ENCODE assay signal across 7 mouse cellular contexts in genomic region chr7:45703521-45704033, GRCm38 (mm10). TPM values are rescaled to one million over a fixed set of nuclear protein-coding genes. Genes with fewer than 3 reads are reported as not detected.
DNase-seq lines count a peak whose midpoint lies in the region; ATAC-seq and TF ChIP-seq lines count a peak whose summit lies in the region.

No protein-coding gene starts in this region.

- 42% methylated on average over 12 of the region's 12 CpGs for WGBS in liver, adult 2 months
- WGBS in forebrain, embryonic 11.5 days: 40% methylated on average over 12 of the region's 12 CpGs
- 44% methylated on average over 12 of the region's 12 CpGs for WGBS in intestine, embryonic 15.5 days
- 37% methylated on average over 12 of the region's 12 CpGs for WGBS in neural tube, embryonic 14.5 days

- no peaks in the 10 kb centered on the region; the same call in 1 of the 2 replicates for H3K79me2 ChIP-seq in liver, adult 2 months (ENCODE audit: control insufficient read depth, insufficient read depth, low read length)

- H3K27me3 ChIP-seq in liver, adult 2 months (ENCODE audit: control insufficient read depth, insufficient read depth, low read length): peaks cover 7% of the 10 kb centered on the region; the same call in 1 of the 2 replicates
- H3K27me3 ChIP-seq in forebrain, embryonic 11.5 days (ENCODE audit: control insufficient read depth, insufficient read depth, low read length): peaks cover 19% of the 10 kb centered on the region
- H3K27me3 ChIP-seq in intestine, embryonic 15.5 days (replicated peaks): peaks cover 21% of the 10 kb centered on the region
- peaks cover 4% of the 10 kb centered on the region; the same call in 1 of the 2 replicates for H3K27me3 ChIP-seq in neural tube, embryonic 14.5 days (ENCODE audit: control insufficient read depth, insufficient read depth, low read length)

- no peaks in the 10 kb centered on the region for H3K9me3 ChIP-seq in forebrain, embryonic 11.5 days (ENCODE audit: control insufficient read depth, low read length)
- no peaks in the 10 kb centered on the region for H3K9me3 ChIP-seq in intestine, embryonic 15.5 days
- no peaks in the 10 kb centered on the region for H3K9me3 ChIP-seq in neural tube, embryonic 14.5 days (ENCODE audit: control insufficient read depth, low read length)

- peak overlapping the region; percentile 94 for H3K27ac ChIP-seq in liver, adult 2 months (replicated peaks; ENCODE audit: insufficient read depth, low read depth, low read length)
- H3K27ac ChIP-seq in forebrain, embryonic 11.5 days (ENCODE audit: low read depth, low read length): peak overlapping the region; percentile 71; the same call in 1 of the 2 replicates
- peak overlapping the region; percentile 80 for H3K27ac ChIP-seq in intestine, embryonic 15.5 days
- peak overlapping the region; percentile 73 for H3K27ac ChIP-seq in neural tube, embryonic 14.5 days (ENCODE audit: low read depth, low read length)

- H3K4me3 ChIP-seq in liver, adult 2 months (ENCODE audit: insufficient read depth, low read depth, low read length): no peak overlapping the region; the same call in 1 of the 2 replicates
- peak overlapping the region; percentile 52 for H3K4me3 ChIP-seq in forebrain, embryonic 11.5 days (ENCODE audit: low read depth, low read length)
- H3K4me3 ChIP-seq in intestine, embryonic 15.5 days (replicated peaks): peak overlapping the region; percentile 14; the same call in 1 of the 2 replicates
- peak overlapping the region; percentile 31 for H3K4me3 ChIP-seq in neural tube, embryonic 14.5 days (ENCODE audit: low read depth, low read length)

- H3K4me1 ChIP-seq in liver, adult 2 months (ENCODE audit: control insufficient read depth, insufficient read depth, low read length): peaks cover 16% of the 10 kb centered on the region
- peaks cover 32% of the 10 kb centered on the region for H3K4me1 ChIP-seq in forebrain, embryonic 11.5 days (replicated peaks; ENCODE audit: control insufficient read depth, insufficient read depth, low read length)
- H3K4me1 ChIP-seq in intestine, embryonic 15.5 days (replicated peaks): peaks cover 52% of the 10 kb centered on the region
- H3K4me1 ChIP-seq in neural tube, embryonic 14.5 days (ENCODE audit: control insufficient read depth, insufficient read depth, low read length): peaks cover 30% of the 10 kb centered on the region

- TF ChIP-seq POLR2A in liver, adult 2 months (IDR thresholded peaks at IDR 0.05; ENCODE audit: extremely low read depth, insufficient read depth, low read length): no peak

- H3K36me3 ChIP-seq in liver, adult 2 months (ENCODE audit: control insufficient read depth, insufficient read depth, low read length): peaks cover 2% of the 10 kb centered on the region
- no peaks in the 10 kb centered on the region for H3K36me3 ChIP-seq in forebrain, embryonic 11.5 days (ENCODE audit: control insufficient read depth, insufficient read depth, low read length)
- H3K36me3 ChIP-seq in intestine, embryonic 15.5 days: no peaks in the 10 kb centered on the region
- H3K36me3 ChIP-seq in neural tube, embryonic 14.5 days (ENCODE audit: control insufficient read depth, insufficient read depth, low read length): no peaks in the 10 kb centered on the region

- TF ChIP-seq CTCF in liver, adult 2 months (IDR thresholded peaks at IDR 0.05; ENCODE audit: low read depth, low read length): no peak

- no peak for DNase-seq in liver, adult 2 months (ENCODE audit: extremely low read depth, low read depth, low spot score)
- no peak for DNase-seq in liver
- DNase-seq in forebrain, embryonic 11.5 days (ENCODE audit: low spot score): no peak
- DNase-seq in thymus, postnatal 0 days (ENCODE audit: low spot score): no peak
- no peak for DNase-seq in yolk sac, embryonic 10.5 days (ENCODE audit: low spot score)

- H3K4me2 ChIP-seq in forebrain, embryonic 11.5 days (ENCODE audit: low read depth, low read length, severe bottlenecking): peak overlapping the region; percentile 98
- peak overlapping the region; percentile 99 for H3K4me2 ChIP-seq in intestine, embryonic 15.5 days (replicated peaks)
- H3K4me2 ChIP-seq in neural tube, embryonic 14.5 days (ENCODE audit: low read depth, low read length): peak overlapping the region; percentile 93

- ATAC-seq in forebrain, embryonic 11.5 days (replicated peaks; ENCODE audit: low FRiP score): no peak
- no peak for ATAC-seq in intestine, embryonic 15.5 days
- ATAC-seq in neural tube, embryonic 14.5 days (ENCODE audit: low read depth): no peak

- H3K9ac ChIP-seq in liver, adult 2 months (ENCODE audit: low read depth, low read length): peak overlapping the region; percentile 79
- H3K9ac ChIP-seq in forebrain, embryonic 11.5 days (ENCODE audit: low read length): peak overlapping the region; percentile 49
- H3K9ac ChIP-seq in intestine, embryonic 15.5 days: peak overlapping the region; percentile 27; the same call in 1 of the 2 replicates
- H3K9ac ChIP-seq in neural tube, embryonic 14.5 days (replicated peaks; ENCODE audit: low read depth, low read length): peak overlapping the region; percentile 13; the same call in 1 of the 2 replicates

RNA-seq across cellular contexts. Expression of gene Dbp, which starts 1.3 kb away (rescaled TPM):
- 93.0 and 110 TPM in 2 replicates for total RNA-seq in liver, adult 2 months (2014; rRNA removed)
- polyA plus RNA-seq in liver, adult 2 months (2012; rRNA removed): 8.6 and 17.0 TPM in 2 replicates
- polyA plus RNA-seq in forebrain, embryonic 11.5 days (2014; fragmentation: Nextera tagmentation; extraction: Ambion mirVana): 2.9 and 3.3 TPM in 2 replicates
- polyA plus RNA-seq in intestine, embryonic 15.5 days (2015; fragmentation: Nextera tagmentation; extraction: Ambion mirVana): 3.1 and 3.4 TPM in 2 replicates
- 2.5 and 2.6 TPM in 2 replicates for polyA plus RNA-seq in neural tube, embryonic 14.5 days (2014; fragmentation: Nextera tagmentation; extraction: Ambion mirVana)
- polyA plus RNA-seq in thymus, postnatal 0 days (2015; fragmentation: Nextera tagmentation; extraction: Ambion mirVana): 10.6 and 13.4 TPM in 2 replicates

RNA-seq across cellular contexts. Expression of gene Car11, which starts 3.9 kb away (rescaled TPM):
- total RNA-seq in liver, adult 2 months (2014; rRNA removed): 0.09 and 0.13 TPM in 2 replicates
- polyA plus RNA-seq in liver, adult 2 months (2012; rRNA removed): 0.59 and 1.6 TPM in 2 replicates
- 3.6 and 4.1 TPM in 2 replicates for polyA plus RNA-seq in forebrain, embryonic 11.5 days (2014; fragmentation: Nextera tagmentation; extraction: Ambion mirVana)
- polyA plus RNA-seq in intestine, embryonic 15.5 days (2015; fragmentation: Nextera tagmentation; extraction: Ambion mirVana): 5.5 and 6.4 TPM in 2 replicates
- polyA plus RNA-seq in neural tube, embryonic 14.5 days (2014; fragmentation: Nextera tagmentation; extraction: Ambion mirVana): 31.9 and 32.8 TPM in 2 replicates
- 0.35 and 0.36 TPM in 2 replicates for polyA plus RNA-seq in thymus, postnatal 0 days (2015; fragmentation: Nextera tagmentation; extraction: Ambion mirVana)

RNA-seq across cellular contexts. Expression of gene Sec1, which starts 9.4 kb away (rescaled TPM):
- total RNA-seq in liver, adult 2 months (2014; rRNA removed): not detected in 2 replicates
- polyA plus RNA-seq in liver, adult 2 months (2012; rRNA removed): not detected in 2 replicates
- polyA plus RNA-seq in forebrain, embryonic 11.5 days (2014; fragmentation: Nextera tagmentation; extraction: Ambion mirVana): 0.39 and 0.52 TPM in 2 replicates
- polyA plus RNA-seq in intestine, embryonic 15.5 days (2015; fragmentation: Nextera tagmentation; extraction: Ambion mirVana): 1.9 and 2.0 TPM in 2 replicates
- 0.13 and 0.54 TPM in 2 replicates for polyA plus RNA-seq in neural tube, embryonic 14.5 days (2014; fragmentation: Nextera tagmentation; extraction: Ambion mirVana)
- 0.30 and 0.53 TPM in 2 replicates for polyA plus RNA-seq in thymus, postnatal 0 days (2015; fragmentation: Nextera tagmentation; extraction: Ambion mirVana)

RNA-seq across cellular contexts. Expression of gene Rpl18, which starts 11.7 kb away (rescaled TPM):
- 436 and 542 TPM in 2 replicates for total RNA-seq in liver, adult 2 months (2014; rRNA removed)
- polyA plus RNA-seq in liver, adult 2 months (2012; rRNA removed): 366 and 534 TPM in 2 replicates
- 936 and 958 TPM in 2 replicates for polyA plus RNA-seq in forebrain, embryonic 11.5 days (2014; fragmentation: Nextera tagmentation; extraction: Ambion mirVana)
- polyA plus RNA-seq in intestine, embryonic 15.5 days (2015; fragmentation: Nextera tagmentation; extraction: Ambion mirVana): 1,110 and 1,134 TPM in 2 replicates
- 603 and 609 TPM in 2 replicates for polyA plus RNA-seq in neural tube, embryonic 14.5 days (2014; fragmentation: Nextera tagmentation; extraction: Ambion mirVana)
- 1,315 and 1,426 TPM in 2 replicates for polyA plus RNA-seq in thymus, postnatal 0 days (2015; fragmentation: Nextera tagmentation; extraction: Ambion mirVana)

RNA-seq across cellular contexts. Expression of gene Sphk2, which starts 14.2 kb away (rescaled TPM):
- total RNA-seq in liver, adult 2 months (2014; rRNA removed): 13.4 and 15.2 TPM in 2 replicates
- polyA plus RNA-seq in liver, adult 2 months (2012; rRNA removed): 62.9 and 80.1 TPM in 2 replicates
- polyA plus RNA-seq in forebrain, embryonic 11.5 days (2014; fragmentation: Nextera tagmentation; extraction: Ambion mirVana): 27.0 and 27.9 TPM in 2 replicates
- polyA plus RNA-seq in intestine, embryonic 15.5 days (2015; fragmentation: Nextera tagmentation; extraction: Ambion mirVana): 38.1 and 41.6 TPM in 2 replicates
- polyA plus RNA-seq in neural tube, embryonic 14.5 days (2014; fragmentation: Nextera tagmentation; extraction: Ambion mirVana): 15.6 and 19.1 TPM in 2 replicates
- polyA plus RNA-seq in thymus, postnatal 0 days (2015; fragmentation: Nextera tagmentation; extraction: Ambion mirVana): 19.8 and 21.8 TPM in 2 replicates

Comparison
In these comparisons a context has a peak if more than half of its experiments do, and no peak if none do; other contexts are left out.
1. H3K9ac ChIP-seq: peak in every context shown above with its lines; median percentile 79 in liver, adult 2 months; 49 in forebrain, embryonic 11.5 days; 27 in intestine, embryonic 15.5 days; 13 in neural tube, embryonic 14.5 days.